Mouse (Mus musculus) left cerebral cortex, adult 8-10 months (tissue): Measurements from ENCODE around the gene Xbp1. TPM values are rescaled to one million over a fixed set of nuclear protein-coding genes. Genes with fewer than 3 reads are reported as not detected.
"Not testable (repeated sequence)": the region's sequence is repeated elsewhere in the genome, so short reads cannot be mapped to it uniquely, and the experiment has no call there.

Experiments
- DNase-seq, 2 experiments: peaks; one replicate each; pipeline ENCODE4 v3.0.0; 2022; ENCODE audit warnings: low spot score in 2 of 2
- total RNA-seq, 4 experiments: library from RNA; stranded (reverse); gene quantifications; 2 replicates each; pipeline ENCODE4 v1.2.4; 2022

The Xbp1 gene
- total RNA-seq, 4 experiments from 2014 or later: 78.5 to 83.1 (median 80.7) TPM

- no peak for DNase-seq
These were observed 6.3 kb downstream of the Xbp1 start for GRCm38 (mm10) chr11:5526573-5527439.

DNA sequence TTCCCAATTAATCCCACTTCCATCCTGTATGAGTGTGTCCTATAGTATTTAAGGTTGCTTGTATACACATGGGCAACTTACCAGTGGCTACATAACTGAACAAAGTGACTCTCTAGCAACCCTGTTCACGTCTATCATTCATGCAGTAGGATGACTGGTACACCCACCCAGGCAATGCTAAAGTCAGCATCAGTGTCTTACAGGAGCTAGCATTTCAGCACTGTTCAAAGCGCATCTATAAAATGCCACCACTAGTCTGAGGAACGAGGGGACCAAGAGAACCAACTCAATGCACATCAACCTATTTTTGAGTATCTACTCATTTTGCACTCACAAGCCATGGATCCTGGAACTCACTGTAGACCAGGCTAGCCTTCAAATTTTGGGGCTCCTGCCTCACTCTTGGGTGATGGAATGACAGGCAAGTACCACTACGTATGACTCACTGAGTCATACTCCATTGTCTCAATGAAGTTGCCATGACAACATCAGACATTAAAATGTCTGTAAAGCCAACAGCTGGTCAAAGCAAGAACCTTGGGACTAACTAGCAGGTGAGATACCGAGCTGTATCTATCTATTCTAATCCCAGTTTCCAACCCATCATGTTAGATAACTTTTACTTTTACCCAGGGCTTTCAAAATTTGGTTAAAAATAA lies 7.5 kb downstream of the Xbp1 start:
- DNase-seq: no peak

- DNase-seq: no peak
These were observed 8.4 kb downstream of the Xbp1 start for GRCm38 (mm10) chr11:5528841-5529240.

DNA sequence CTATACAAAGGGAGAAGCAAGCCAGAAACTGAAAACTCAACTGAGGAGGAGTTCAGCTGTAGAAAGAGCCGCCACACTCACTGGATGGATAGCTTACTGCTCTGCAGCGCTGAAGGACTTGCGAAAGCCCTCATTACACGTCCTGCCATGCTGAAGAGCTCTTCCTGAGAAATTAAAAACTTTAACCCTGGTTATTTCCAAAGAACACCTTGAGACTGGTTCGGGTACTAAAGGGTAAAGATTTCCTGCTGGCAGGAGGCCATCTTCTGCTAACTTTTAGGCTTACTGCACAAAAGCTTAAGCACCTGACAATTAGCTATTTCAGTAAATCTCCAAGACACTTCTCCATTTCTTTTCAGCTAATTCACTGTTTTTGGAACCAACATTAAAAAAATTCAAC lies 9.7 kb downstream of the Xbp1 start:
- no peak for DNase-seq

DNA sequence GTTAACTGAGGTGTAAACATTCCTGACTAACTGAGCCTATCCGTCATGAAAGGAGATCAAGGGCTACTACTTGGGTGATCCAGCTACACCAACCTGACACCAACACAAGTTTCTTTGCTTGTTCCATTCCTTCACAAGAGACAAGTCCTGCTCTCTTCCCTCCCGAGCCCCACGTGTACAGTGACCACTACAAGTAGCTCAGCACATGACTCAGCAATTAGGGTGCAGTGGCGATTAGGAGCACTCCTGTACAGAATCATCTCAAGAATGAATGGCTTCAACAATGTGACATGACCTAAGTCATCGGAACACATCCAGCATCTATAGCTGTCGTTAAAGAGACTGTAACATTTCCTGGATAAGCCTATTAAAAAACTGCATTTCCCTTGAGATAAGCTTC lies 10.3 kb downstream of the Xbp1 start:
- DNase-seq: no peak

DNA sequence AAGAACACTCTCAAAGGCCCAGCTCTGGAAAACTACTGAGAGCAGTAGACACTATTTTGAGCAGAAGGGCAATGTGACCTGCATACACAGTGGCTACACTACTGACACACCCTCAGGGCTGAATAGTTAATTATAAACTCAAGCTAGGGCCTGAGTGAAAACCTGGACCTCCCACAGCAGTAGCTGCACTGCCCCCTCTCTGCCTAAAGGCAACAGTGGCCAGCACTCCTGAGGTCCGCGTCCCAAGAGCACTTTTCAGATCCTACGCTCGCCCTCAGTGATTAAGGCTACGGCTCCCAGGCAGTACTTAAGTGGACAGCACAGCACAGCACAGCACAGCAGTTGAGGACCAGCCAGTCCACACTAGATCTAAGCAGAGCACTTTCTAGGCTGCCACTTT lies 12.6 kb downstream of the Xbp1 start:
- DNase-seq: no peak

DNA sequence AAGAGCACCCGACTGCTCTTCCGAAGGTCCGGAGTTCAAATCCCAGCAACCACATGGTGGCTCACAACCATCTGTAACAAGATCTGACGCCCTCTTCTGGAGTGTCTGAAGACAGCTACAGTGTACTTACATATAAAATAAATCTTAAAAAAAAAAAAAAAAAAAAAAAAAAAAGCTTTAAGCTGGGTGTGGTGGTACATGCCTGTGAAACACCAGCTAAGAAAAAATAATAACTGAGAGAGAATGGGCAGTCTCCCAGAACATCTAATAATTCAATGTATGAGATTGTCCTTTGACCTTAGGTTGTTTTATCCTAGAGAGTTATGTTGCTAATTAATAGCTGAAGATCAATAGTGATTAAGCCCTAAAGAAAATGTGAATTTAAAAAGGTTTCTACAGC lies 17.0 kb downstream of the Xbp1 start:
- DNase-seq: not testable (repeated sequence)

DNA sequence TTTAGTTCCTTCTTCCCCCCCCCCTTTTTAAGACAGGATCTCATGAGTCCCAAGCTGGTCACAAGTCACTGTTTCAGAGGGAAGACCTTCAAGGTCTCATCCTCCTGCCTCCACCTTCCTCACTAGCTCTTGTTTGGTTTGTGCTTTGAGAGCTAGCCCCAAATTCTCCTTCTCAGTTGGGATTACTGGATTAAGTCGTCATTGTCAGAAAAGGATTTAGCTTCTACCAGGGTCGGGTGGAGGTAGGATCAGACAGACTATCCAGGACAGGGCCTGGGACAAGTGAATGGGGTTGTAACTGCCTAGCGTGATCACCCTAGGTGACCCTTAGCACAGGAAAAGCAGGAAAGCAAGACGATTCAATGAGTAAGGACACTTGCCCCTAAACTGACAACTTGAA lies 19.9 kb downstream of the Xbp1 start:
- DNase-seq: no peak

DNA sequence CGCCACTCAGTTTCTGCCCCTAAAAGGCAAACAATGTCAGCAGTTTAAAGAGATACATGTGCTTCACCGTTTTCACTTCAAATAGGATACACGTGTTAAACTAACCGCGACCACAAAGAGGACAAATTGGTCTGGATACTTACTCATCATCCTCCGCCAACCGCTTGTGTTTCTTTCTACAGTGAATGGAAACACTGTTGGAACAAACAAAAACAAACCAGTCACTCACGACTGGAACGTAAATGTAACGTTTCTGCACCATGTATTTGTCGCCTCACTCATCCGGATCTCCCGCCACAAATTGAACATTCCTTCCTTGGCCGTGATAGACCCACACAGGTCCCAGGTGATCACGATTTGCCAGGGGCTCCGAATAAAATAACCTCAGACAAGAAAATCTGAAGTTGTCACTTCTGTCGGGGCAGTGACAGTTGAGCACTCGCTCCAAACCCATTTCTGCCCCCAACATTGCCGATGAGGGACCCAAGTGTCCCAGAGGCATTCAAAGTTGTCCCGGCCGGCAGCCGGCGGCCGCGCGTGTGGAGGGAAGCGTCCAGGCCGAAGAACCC lies 20.9 kb downstream of the Xbp1 start:
- no peak for DNase-seq

GRCm38 (mm10) chr11:5541799-5542481 lies 21.5 kb downstream of the Xbp1 start, which contains the start of gene Ccdc117:
Gene Ccdc117, minus strand, starts transcription at chr11:5542187.
- peak; percentile 67 to 87 for DNase-seq

DNA sequence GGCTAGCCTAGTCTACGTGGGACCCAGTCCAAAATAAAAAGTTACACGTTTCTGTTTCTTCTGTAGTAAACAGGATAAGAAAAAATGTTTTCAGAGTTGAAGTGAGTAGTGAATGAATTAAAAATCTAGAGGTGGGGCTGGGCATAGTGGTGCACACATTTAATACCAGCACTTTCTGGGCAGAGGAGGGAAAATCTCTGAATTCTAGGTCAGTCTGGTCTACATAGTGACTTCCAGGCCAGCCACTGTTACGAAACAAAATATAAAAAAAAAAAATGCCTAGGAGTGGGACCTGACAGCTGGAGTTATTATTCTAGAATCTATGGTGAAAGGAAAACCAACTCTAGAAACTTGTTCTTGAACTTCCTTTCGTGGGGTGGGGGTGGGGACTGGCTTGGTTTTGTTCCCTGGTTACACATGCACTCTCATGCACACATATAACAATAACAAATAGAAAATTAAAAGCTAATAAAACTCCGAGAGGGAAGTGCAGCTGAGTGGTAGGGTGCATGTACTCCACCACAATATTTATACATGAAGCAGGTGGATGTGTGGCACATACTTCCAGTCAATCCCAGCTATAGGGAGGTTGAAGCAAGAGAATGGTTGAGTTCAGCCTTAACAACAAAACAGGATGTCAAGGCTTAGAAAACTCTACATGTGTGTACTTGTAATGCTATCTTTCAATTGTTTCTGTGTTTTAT lies 22.2 kb downstream of the Xbp1 start:
- no peak for DNase-seq

GRCm38 (mm10) chr11:5543281-5543680 lies 22.8 kb downstream of the Xbp1 start:
- DNase-seq: no peak

DNA sequence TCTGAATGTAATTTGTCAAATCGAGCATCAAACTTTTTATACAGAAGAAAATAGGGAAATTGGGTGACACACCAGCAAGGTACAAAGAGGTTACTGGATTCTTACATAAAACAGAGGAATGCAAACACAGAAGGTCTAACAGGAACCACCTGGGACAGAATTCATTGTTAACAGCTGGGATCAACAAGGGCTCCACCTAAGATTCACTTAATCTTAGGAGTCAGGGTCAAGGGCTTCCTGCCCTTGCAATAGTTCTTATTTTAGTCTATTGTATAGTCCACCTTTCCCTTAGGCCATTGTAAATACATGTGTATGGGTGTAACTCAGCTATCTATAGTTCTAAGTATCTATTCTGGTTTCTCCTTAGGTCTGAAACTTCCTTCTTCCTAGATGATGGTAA lies 24.2 kb downstream of the Xbp1 start:
- not testable (repeated sequence) for DNase-seq

GRCm38 (mm10) chr11:5545457-5545856 lies 25.0 kb downstream of the Xbp1 start:
- DNase-seq: no peak

DNA sequence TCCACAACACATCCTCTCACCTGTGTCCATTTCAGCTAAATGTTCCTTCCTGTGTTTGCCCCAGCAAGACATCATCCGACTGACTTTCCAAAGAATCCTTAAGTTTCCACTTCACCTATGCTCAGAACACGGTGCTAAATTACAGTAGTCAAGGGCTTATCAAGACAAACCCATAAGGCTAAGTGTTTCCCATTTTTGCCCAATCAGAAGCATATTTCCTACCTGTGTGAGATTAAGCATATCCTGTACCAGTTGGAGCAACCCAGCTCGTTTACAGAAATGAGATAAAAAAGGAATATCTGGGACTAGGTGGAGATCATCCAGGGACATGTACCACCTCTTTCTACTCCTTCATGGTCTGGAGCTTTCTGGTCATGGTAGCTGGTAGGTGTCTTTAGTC lies 26.2 kb downstream of the Xbp1 start:
- no peak for DNase-seq

GRCm38 (mm10) chr11:5551430-5551829 lies 31.0 kb downstream of the Xbp1 start:
- no peak for DNase-seq

GRCm38 (mm10) chr11:5551931-5552330 lies 31.5 kb downstream of the Xbp1 start:
- DNase-seq: no peak

GRCm38 (mm10) chr11:5560273-5560672 lies 39.8 kb downstream of the Xbp1 start:
- DNase-seq: no peak

DNA sequence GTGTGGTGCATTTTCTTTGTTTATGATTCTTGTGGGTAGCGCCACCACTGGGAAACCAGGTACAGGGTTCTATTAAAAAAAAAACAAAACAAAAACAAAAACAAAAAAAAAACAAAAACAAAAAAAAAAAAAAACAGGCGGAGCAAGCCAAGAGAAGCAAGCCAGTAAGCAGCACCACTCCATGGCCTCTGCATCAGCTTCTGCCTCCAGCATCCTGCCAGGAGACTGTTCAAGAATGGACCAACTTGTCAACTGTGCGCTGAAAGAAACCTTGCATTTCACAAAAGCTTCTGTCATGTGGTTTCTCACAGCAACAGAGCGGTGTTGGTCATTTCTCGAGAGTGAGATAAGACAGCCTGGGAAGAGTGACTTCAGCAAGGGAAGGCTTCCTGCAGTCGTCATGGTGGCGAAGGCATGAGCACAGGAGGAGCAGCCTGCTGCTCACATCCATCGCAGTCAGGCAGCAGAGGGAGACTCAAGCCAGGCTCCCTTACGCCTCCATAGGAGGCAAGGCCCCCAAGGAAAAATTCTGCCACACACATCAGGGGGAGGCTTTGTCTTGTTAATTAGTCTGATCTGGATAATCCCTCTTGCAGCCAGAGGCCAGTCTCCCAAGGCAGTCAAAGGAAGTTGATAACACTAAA lies 42.3 kb downstream of the Xbp1 start:
- DNase-seq: no peak

GRCm38 (mm10) chr11:5563898-5564297 lies 43.4 kb downstream of the Xbp1 start:
- no peak for DNase-seq

- no peak for DNase-seq
These were observed 45.1 kb downstream of the Xbp1 start for GRCm38 (mm10) chr11:5565596-5565995.
